Mouse (Mus musculus) right cerebral cortex, postnatal 4 days (tissue): Measurements from ENCODE around the gene Smim24.

Source experiments
- DNase-seq: peaks from one replicate; pipeline ENCODE4 v3.0.0-alpha.2; 2022

Gene Smim24

DNA sequence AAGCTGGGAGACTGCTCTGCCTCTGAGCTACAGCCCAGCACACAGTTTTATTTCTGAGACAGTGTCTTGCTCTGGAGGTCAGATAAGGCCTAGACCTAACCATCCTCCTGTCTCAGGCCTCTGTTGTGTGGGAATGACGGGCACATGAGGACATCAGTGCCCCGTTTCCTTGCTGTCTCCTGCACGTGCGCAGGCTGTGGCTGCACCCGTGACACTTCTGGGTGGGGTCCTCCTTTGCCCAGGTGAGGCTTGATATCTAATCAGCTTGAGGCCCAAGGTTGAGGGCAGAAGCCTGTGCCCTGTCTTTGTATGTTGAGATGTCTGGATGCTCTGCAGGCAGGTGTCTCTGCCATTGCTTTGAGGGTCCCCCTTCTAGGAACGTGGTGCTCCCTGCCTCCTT lies 581 bp upstream of the Smim24 start:
- no peak for DNase-seq

DNA sequence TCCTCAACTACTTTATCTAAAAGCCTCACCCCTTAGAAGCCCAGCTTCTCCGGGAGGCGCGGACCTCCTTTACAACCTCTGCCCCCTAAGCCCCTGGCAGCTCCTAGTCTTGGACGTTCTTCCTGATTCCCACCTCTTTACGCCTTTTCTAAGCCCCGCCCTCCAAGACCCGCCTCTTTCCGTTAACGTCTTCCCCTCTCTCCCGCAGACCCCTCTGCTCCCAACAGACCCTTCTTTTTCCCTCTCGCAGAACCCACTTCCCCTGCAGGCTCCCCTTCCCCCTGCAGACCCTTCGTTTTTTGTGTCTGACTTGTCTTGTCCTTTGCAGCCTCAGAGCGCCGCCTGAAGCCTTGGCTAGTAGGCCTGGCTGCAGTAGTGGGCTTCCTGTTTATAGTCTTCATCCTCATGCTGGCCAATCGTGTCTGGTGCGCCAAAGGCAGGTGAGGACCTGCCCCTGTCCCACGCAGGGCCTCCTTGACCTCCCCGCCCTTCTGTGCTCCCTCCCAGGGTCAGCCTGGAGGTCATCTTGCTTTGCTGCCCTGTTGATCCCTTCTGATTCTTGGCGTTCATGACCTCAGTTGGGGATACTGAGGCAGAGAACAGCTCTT lies 709 bp downstream of the Smim24 start:
- DNase-seq: no peak

DNA sequence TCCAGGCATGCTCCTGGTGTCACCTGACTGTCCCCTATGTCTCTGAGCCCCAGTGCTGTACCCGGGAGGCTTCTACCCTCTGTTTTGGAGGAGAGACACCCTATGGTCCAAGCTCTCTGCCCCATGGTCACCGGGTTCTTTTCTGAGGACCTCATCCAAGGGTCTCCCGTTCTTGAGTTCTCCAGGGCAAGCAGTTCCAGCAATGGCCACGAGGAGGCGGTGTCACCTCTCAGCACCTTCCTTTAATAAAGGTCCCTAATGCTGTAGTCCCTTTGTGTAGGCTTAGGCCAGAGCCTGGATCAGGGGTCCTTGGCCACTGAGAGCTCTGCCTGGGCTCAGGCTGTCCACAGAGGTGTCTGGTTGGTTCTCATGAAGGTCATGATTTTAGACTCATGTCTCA lies 2.3 kb downstream of the Smim24 start:
- peak; percentile 82 for DNase-seq

DNA sequence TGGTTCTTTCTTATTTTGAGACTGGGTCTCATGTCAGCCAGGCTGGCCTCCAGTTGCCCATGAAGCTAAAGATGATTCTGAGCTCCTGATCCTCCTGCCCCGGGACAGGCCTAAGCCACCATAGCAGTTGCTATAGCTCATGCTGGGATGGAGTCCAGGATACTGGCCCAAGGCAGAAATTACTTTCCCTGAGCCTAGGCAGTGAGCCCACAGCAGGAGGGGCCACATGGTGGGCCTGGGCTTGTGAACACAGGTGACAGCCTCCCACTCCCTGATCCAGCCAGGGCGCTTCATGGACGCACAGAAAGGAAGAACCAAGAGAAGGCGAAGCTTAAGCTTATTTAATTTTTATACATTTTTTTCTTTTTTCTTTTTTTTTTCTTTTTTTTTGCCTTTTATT lies 3.0 kb downstream of the Smim24 start:
- DNase-seq: no peak

DNA sequence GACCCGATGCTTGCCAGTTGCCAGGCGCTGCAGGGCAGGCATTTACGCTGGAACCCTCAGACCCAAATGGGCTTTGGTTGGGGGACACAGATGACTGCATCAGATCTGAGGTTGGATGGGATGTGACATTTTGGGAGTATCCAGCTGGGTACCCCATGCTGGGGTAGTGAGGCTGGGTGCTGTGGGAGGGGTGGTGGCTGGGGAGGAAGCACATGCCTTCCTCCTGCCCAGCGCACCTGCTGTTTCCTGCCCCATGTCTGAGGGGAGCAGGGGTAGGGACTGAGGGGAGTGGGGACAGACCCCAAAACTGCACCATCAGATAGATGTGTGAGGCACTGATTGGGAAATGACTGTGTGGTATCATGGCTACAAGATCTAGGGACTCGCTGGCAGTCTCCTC lies 3.9 kb downstream of the Smim24 start:
- no peak for DNase-seq

DNA sequence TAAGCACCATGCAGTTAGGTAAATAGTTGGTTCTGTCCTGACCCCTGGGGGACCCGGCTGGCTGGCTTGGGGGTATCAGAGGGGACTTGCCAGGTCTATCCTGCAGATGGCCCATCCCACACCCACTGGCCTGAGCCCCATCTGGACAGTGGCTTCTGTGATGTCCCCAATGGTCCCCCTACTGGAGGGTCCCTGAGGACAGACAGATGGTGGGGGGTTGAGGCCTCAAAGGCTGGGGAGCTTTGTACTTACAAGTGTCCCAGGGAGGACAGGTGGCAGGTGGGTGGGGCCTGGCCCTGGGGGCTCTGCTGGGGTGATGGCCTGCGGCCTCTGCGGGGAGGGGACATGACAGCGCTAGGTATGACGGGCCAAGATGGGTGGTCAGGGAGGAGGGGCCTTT lies 6.4 kb downstream of the Smim24 start:
- no peak for DNase-seq

DNA sequence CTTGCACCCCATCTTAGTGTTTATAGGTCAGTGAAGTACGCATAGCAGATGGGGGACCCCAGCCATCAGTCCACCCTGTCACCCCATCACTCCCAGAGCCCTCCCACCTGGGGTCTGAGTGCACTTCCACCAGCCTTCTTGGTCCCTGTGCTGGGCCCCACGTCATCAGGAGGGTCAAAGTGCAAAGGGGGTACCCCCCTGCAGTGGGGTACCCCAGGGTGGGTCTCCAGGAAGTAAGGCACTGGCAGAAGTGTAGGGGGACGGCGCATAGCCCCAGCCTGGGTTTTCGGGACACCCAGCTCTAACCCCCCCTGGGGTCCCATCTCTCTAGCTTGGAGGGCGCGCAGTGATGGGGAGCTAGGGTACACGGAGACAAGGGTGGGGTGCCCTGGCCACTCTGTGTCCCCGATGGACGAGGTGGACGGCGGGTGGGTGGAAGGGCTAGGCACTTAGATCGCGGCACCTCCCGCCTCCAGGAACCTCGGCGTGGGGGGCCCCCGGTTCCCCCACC lies 7.0 kb downstream of the Smim24 start:
- DNase-seq: no peak

DNA sequence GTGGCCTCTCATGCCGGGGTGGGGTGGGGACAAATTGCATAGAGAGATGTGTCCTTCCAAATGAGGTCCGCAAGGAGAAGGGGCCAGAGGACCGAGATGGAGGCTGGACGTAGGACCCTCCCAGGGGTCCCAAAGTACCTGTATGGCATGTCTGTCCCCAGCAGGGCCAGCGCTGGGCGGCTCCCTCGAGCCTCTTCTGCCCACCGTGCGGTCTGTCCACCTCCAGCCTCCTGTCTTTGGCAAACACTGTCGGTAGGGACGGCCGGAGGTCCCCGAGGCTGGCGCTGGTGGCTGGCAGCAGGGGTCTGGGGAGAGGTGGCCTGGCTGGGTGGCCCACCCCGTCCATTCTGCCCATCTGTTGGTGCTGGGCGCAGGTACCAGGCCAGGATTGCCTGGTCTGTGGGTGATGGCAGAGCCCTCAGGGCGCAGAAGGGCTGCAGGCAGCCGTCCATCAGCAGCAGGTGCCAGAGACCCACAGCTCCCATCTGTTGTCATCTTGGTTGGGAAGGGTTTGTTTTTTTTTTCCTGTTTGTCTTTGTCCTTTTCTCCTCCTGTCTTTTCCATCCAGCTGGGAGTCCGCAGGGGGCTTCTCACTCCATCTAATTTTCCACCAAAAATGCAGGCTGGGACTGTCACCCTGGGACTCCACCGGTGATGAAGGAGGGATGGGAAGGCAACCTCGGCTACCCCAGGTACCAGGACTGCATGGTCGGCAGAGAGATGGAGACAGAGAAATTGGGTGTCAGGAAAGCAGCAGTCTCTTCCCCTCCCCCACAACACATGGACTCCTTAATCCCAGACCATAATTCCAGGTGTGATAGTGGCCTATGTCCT lies 7.7 kb downstream of the Smim24 start:
- DNase-seq: no peak

DNA sequence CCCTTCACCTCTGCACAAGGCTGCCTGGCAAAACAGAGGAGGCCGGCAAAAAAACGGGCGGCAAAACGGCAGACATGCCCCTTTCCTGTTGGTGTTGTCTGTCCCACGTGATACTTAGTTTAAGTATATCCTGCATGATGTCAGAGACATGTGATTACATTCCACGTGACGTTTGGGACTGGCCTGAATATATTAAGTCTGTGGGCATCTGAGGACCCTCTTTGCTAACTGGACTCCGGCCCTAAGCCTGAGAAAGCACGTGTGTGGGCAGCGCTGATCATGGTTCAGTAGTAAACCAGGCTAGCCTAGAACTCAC lies 8.3 kb downstream of the Smim24 start:
- no peak for DNase-seq

DNA sequence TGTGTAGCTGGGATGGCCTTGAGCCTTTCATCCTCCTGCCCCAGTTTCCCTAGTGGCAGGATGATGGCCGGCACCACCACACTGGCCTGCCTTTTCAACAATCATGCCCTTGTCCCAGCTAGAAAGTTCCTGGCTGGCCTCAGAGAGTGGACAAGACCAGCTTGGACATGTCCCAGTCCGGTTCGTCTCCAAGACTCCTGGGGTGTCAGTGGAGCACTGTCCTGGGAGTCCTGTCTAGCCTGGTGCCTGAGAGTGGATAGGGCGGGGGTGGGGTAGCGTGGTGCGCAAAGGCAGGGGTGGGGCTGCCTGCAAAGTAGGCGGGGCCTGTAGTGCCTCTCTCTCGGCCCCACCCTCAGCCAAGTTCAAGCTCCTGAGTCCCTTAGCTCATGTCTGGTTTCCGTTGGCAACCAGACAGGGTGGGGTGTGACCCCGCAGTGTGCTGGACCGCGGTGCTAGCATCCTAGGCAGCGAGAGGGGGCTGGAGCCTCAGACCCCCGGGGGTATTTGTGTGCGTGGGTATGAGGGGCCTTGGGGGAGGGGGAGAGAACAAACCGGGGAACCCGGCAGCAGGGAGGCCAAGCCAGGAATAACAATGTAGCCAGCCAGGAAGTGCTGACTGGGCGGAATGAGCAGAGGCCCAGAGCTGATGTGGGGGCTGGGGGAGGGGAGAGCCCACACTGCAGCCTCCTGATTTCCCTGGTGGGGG lies 8.8 kb downstream of the Smim24 start:
- peak; percentile 56 for DNase-seq

DNA sequence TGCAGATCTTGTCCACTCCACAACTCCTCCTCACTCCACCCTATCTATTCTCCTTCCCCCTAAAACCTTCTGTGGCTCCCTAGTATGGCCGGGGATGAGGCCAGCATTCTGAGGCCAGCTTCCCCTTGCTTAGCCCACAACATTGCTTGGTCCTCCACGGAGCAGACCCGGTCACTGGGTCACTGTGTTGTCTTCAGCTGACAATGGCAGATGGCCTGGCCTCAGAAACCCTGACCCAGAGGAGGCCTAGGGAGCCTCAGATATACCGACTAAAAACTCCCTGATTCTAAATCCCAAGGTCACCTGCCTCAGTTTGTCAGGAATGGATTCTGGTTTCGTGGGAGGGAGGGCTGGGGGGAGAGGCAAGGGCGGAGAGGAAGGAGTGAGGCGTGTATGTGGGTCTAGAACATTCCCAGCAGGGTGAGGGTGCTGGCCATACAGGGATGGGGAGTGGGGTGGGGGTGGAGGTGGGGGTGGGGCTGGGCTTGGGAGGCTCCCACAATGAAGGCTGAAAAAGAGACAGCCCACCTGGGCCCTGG lies 9.4 kb downstream of the Smim24 start:
- DNase-seq: no peak

DNA sequence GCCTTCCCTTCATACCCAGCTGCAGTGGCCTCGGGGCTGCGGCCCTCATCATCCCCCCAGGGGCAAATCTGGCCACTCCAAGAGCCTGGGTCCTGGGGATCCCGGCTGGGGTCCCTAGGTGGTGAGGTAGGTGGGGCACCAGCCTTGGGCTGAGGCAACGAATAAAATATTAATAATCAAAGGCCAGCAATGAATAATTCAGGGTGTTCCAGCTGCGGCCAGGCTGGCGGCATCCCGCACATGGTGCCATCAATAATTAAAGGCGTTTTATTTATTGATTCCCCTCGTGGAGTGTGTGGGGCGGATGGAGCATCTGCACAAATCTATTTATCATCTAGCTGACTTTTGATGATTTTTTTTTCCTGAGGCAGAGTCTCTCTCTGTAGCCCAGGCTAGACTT lies 10.7 kb downstream of the Smim24 start:
- no peak for DNase-seq

DNA sequence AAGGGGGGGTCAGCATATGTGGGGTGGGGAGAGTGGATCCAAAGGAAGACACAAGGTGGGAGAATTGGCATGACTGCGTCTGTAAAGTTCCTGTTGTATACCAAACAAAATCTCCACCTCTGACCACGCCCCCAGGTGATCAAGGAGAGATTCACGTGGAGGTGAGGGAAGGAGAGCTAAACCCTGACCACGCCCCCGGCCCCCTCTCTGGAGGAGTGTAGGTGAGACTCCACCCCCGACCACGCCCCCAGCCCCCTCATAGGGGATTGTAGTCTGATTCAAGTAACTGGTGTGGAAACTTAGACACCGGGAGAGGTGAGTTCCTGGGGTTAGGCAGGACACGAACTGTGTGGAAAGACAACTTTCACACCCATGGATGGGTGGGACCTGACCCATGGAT lies 11.2 kb downstream of the Smim24 start:
- DNase-seq: no peak

DNA sequence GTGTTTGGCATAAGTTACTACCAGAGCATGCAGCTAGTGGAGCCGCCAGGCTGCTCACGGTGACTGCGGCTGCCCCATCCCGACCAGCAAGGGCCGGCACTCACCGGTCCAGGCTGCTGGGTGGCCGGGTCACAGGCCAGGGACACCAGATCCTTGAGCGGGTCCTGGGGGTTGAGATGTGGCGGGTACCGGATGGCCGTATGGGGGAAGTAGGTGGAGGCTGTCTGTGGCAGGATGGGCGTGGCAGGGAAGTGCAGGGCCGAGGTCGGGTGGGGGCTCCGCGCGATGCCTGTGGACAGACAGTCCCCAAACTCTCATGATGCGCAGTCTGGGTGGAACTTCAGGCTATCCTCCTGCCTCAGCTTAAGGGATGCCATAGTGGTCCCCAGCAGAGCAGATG lies 11.9 kb downstream of the Smim24 start:
- no peak for DNase-seq

DNA sequence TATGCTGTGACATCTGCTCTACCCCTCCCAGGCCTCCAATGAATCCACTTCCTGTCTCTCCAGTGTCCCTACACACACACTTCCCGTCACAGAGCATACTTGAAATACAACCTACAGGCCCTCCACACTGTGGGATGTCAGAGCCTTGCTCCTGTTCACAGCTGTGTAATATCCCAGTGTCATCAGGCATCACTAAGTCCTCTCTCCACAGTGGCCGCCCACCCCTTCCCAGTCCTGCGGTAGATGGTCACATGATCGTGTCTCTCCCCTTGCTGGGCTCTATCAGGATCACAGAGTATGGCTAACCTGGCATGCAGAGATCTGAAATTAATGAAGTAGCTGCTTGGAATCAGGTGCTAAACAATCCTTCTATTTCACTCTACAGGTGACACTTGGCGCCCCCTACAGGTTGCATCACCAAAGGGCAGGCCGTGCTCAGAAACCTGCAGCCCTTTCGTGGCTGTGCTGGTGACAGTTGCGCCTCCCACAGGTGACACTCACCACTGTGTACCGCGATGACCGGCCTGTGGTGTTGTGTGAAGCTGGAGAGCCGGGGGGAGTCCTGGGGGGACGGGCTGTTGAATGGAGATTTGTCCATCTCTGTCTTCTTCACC lies 12.8 kb downstream of the Smim24 start:
- peak; percentile 58 for DNase-seq

DNA sequence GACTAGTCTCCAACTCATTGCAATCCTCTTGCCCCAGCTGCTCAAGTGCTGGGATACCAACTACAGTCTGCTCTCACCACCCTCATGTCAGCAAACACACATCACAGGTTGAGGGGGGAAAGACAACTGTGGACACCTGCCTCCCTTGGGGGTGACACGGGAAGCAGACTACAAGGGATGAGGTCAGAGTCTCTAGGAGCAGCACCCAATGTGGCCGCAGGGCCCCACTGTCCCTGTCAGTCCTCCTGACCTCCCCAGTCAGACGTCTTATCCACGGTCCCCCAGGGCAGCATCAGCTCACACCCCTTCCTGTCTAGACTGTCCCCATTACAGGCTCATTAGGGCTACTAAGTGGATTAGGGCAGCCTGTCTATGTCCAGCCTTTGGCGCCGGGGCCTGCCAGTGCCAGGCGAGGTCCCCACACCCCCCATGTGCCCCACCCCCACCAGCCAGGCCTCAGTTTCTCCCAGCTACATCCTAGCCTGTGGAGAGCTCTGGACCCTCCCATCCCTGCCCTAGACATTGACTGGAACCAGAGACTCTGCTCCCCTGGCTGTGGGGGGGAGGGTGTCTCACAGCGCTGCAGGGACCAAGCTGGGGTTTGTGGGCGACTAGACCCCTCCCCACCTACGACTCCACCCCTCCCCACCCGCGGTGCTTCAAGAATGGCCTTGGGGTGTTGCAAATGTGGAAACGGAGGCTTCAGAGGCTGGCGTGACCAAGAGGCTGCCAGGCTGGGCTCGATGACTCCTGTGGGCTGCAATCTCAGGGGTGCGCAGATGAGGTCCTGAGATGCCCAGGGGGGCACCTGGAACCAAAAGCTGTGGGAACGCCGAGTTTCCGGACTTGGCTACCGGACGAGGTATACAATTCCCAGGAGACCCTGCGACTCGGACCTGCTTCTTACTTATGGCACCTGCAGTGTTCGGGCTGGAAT lies 13.9 kb downstream of the Smim24 start:
- DNase-seq: no peak

DNA sequence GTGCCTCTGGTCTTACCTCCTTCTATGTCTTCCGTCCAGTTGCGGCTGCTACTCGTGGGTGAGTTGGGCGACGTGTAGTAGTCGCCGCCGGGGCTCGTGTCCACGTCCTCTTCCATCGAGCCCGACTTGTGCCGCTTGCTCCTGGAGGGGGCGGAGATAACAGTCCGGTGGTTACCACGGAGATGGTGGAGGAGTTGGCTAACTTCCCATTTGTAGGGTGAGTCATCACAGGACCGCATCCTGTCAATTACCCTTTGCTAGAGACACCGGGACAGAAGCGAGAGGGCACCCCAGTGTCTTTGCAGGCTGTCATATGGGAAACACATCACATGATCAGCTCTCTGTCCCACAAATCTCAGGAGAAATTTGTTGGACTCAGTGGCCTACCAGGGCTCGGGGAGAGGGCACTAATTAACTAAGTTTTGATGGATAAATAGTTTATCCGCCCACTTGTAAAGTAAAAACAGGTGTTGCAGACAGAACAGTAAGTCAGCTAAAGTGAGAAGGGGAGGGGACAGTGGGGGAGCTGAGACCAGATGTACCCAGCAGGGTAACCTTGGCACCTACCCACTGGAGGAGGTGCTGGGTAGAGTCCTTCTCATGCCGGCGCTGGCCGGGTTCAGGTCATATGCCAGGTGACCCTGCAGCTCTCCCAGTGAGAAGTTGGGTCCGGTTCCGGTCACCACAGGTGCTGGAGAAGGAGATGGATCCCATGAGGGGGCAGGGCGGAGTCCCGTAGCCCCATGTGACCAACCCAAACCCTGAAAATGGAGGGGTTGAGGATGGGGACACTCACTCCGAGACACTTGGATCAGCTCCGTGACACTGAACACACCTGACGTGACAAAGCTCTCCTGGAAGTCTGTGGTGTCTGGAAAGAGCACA lies 14.9 kb downstream of the Smim24 start:
- DNase-seq: no peak

DNA sequence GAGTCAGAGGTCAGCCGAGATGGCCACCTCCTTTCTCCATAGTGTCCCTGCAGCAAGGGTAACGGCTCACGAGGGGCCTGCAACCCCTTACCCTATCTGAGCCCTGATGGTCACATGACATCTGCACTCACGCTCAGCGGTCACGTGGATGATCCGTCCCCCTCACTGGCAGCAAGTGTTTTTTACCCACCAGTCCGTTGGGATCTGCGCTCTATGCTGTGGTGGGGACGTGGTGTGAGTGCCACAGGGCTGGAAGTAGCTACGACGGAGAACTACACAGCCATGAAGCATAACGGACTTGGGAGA lies 15.5 kb downstream of the Smim24 start:
- no peak for DNase-seq

DNA sequence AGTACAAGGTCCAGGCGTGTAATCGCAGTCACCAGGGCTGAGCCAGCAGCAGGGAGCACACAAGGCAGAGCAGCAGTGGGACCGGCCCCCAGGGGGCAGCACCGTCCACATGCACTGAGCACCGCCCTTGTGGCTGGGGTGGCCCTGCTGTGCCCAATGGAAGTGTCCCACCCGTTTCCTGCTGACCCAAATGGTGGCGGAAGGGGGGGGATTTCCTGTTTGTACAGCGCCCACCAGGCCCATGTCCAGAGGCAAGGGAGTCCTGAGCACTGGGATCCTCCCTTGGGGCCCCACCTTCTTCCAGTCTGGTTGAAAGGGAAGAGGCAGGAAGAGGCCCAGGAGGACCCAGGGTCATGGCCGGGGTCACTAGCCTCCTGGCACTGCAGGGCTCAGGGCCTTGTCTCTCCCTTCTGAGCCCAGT lies 16.0 kb downstream of the Smim24 start:
- peak; percentile 72 for DNase-seq

DNA sequence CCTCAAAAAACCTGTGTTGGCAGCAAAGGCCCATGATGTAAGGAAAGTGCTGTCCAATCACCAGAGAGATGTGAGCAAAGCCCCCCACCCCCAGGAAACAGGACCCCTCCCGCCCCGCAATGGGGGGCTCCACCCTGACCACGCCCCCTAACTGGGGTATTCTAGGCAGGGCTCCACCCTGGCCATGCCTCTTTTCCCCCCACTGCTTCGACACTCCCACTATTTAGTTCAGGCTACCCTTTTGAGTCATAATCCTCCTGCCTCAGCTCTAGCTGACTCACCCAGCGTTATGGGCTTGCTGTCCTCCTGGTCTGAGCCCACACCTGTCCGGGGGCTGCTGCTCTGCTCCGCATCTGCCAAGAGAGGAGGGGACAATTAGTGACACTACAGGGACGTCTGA lies 16.5 kb downstream of the Smim24 start:
- DNase-seq: no peak

DNA sequence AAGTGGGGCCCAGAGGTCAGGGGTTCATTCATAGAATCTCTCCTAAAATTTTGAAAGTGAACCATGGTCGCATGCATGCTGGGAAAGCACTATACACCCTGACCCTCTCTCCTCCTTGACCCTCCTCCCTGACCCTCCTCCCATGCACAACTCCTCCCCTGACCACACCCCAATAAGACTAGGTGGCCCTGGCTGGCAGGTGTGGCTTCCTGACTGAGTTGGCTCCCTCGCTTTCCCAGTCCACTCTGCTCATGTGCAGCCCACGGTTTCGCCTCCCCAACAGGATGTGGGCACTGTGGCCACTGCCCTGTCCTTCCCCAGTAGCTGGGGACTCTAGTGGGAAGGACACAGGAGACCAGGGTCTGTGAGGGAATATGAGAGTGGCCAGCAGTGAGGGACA lies 17.5 kb downstream of the Smim24 start:
- no peak for DNase-seq
